19 mouse cellular contexts compared by ENCODE assay signal in the genomic region with DNA sequence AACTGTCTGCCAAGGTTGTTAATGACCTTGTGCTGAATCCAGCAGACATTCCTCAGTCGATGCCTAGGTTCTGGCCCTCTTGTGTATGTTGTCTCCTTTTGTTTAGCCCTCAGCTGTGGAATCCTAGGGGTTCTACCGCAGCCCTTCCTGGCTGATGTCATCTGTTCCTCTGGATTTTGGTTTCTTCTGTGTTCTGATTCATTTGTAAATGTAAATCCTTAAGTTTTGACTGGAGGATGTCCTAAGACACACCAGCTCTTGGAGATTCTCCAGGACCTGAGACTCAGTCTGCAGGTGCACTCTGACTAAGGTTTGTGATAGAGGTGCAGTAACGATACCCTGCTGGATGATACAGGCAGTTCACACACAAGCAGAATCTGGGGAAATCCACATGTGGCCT. TPM values are rescaled to one million over a fixed set of nuclear protein-coding genes. Genes with fewer than 3 reads are reported as not detected.
"Had no signal": no experiment of that assay in that cellular context is flagged by ENCODE, and none has a peak within 500 bp of the region (broad histone marks: within the 10 kb centered on the region; RNA-seq: fewer than 3 reads in every experiment).

No protein-coding gene starts in this region.

- ATAC-seq: midbrain, embryonic 16.5 days had no signal

- H3K4me1 ChIP-seq: midbrain, embryonic 10.5 days; midbrain, embryonic 12.5 days; neural tube, embryonic 13.5 days; neural tube, embryonic 15.5 days had no signal

- H3K9ac ChIP-seq: lung, embryonic 14.5 days; midbrain, embryonic 12.5 days; neural tube, embryonic 13.5 days; neural tube, embryonic 15.5 days had no signal

- H3K27ac ChIP-seq: midbrain, embryonic 10.5 days; midbrain, embryonic 12.5 days; neural tube, embryonic 13.5 days; neural tube, embryonic 15.5 days had no signal

- H3K4me3 ChIP-seq: midbrain, embryonic 10.5 days; midbrain, embryonic 12.5 days; myocyte; neural tube, embryonic 13.5 days; neural tube, embryonic 15.5 days had no signal

- H3K27me3 ChIP-seq: midbrain, embryonic 12.5 days; neural tube, embryonic 13.5 days; neural tube, embryonic 15.5 days had no signal

- H3K9me3 ChIP-seq: midbrain, embryonic 10.5 days; midbrain, embryonic 12.5 days; neural tube, embryonic 13.5 days; neural tube, embryonic 15.5 days had no signal

- DNase-seq: lung, adult 18-20 months; lung, embryonic 14.5 days; lung, postnatal 10 days; lung, postnatal 4 days; midbrain, embryonic 14.5 days; retina, postnatal 1 day; right cerebral cortex, adult 18-20 months; right cerebral cortex, postnatal 25 days; right cerebral cortex, postnatal 4 days; spleen, adult 18-20 months; thymus, adult 18-20 months; thymus, postnatal 14 days; thymus, postnatal 36 days had no signal

- H3K4me2 ChIP-seq: lung, embryonic 14.5 days; midbrain, embryonic 12.5 days; neural tube, embryonic 13.5 days; neural tube, embryonic 15.5 days had no signal

- H3K36me3 ChIP-seq: midbrain, embryonic 10.5 days; midbrain, embryonic 12.5 days; neural tube, embryonic 13.5 days; neural tube, embryonic 15.5 days had no signal

RNA-seq across cellular contexts. Expression of a gene that starts 27.6 kb away (rescaled TPM):
- polyA plus RNA-seq: myocyte had no signal

RNA-seq across cellular contexts. Expression of a gene that starts 47.7 kb away (rescaled TPM):
- polyA plus RNA-seq: myocyte had no signal
